Mouse (Mus musculus) kidney, adult 2 months (tissue): Measurements from ENCODE around the gene Stard7. TPM values are rescaled to one million over a fixed set of nuclear protein-coding genes. Genes with fewer than 3 reads are reported as not detected.

Source experiments
- DNase-seq: peaks from one replicate; pipeline ENCODE4 v3.0.0; 2021
- H3K27ac ChIP-seq: fragments of 200-500 bp; 2 replicates; pipeline ENCODE4 v1.5.1; 2012; ENCODE audit warnings: low read depth, low read length, control low read depth, inconsistent platforms; ENCODE audit not compliant: insufficient read depth
- H3K27me3 ChIP-seq: fragments of 200-500 bp; replicated peaks from 2 replicates; pipeline ENCODE4 v1.6.1; 2012; ENCODE audit warnings: mild to moderate bottlenecking, moderate library complexity, low read length, inconsistent platforms; ENCODE audit not compliant: control insufficient read depth, insufficient read depth
- H3K36me3 ChIP-seq: fragments of 200-500 bp; 2 replicates; pipeline ENCODE4 v1.6.1; 2012; ENCODE audit warnings: mild to moderate bottlenecking, moderate library complexity, low read length, inconsistent platforms; ENCODE audit not compliant: control insufficient read depth, insufficient read depth
- H3K4me1 ChIP-seq: fragments of 200-500 bp; 2 replicates; pipeline ENCODE4 v1.6.1; 2011; ENCODE audit warnings: low read length; ENCODE audit not compliant: control insufficient read depth, insufficient read depth
- H3K4me3 ChIP-seq: fragments of 200-500 bp; 2 replicates; pipeline ENCODE4 v1.5.1; 2011; ENCODE audit warnings: mild to moderate bottlenecking, low read depth, low read length, control low read depth; ENCODE audit not compliant: insufficient read depth
- CTCF ChIP-seq: fragments of 200-500 bp; conservative IDR thresholded peaks from 2 replicates; pipeline ENCODE4 v1.5.1; 2011; ENCODE audit warnings: low read depth, mild to moderate bottlenecking, control low read depth, low read length, moderate library complexity, mixed read lengths; ENCODE audit not compliant: insufficient read depth, insufficient read length
- POLR2A ChIP-seq: fragments of 200-500 bp; IDR thresholded peaks from one replicate; pipeline ENCODE4 v1.6.1; 2011; ENCODE audit warnings: low read depth, low read length, control low read depth
- WGBS: fragments of 180-500 bp; shearing (Covaris S2); methylation state at CpG from one replicate; pipeline ENCODE4 v1.1.7; 2018; 5-methylcytosine and 5-hydroxymethylcytosine counted together
- polyA plus RNA-seq: library from polyadenylated mRNA; depleted of rRNA; stranded (reverse); fragments of >200 nt; gene quantifications from 2 replicates; pipeline ENCODE4 v1.2.3, GENCODE M21; 2012

The Stard7 gene
- polyA plus RNA-seq, 1 experiment: 62.2 TPM

DNA sequence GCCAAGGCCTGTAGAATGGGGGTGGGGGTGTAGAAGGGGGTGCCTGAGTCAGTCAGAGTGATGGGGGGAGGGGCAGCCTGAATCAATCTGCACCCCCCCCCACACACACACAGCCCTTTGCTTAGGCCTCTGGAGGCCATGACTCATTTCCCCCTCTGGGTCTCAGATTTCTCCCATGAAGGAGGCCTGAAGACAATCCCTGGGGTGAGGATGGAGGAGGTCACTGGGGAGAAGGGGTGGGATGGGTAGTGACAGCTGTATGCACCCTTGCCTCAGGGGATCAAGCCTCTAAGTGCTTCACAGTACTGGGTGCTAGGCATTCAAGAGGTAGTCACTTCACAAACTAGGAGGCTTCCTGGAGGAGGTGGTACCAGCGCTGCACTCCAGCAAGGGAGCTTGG, 53.6 kb downstream of the Stard7 start:
- TF ChIP-seq CTCF (no peak), POLR2A (no peak)
- 88% methylated on average over 1 of the region's 1 CpGs for WGBS
- Histone ChIP-seq H3K4me1 (no peaks in the 10 kb centered on the region), H3K36me3 (no peaks in the 10 kb centered on the region), H3K27me3 (no peaks in the 10 kb centered on the region), H3K4me3 (no peak overlapping the region), H3K27ac (no peak overlapping the region)
- no peak for DNase-seq

DNA sequence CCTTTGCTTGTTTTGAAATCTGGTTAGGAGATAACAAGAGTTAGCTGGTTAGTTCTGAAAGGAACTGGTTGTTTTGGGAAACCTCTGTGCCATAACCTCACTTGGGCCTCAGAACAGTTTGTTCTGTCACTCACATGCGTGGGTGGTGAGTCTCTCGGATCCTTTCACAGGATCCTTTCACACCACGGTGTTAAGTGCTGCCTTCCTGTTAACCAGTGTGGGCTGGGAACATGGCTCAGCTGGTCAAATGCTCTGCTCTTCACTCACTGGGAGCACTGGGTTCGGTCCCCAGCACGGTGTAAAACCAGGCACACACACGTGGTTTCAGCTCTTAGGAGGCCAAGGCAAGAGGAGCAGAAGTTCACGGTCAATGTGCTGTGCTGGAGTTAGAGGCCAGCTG, 54.4 kb downstream of the Stard7 start:
- TF ChIP-seq POLR2A (no peak), CTCF (no peak)
- Histone ChIP-seq H3K27me3 (no peaks in the 10 kb centered on the region), H3K27ac (no peak overlapping the region), H3K4me3 (no peak overlapping the region), H3K4me1 (no peaks in the 10 kb centered on the region), H3K36me3 (no peaks in the 10 kb centered on the region)
- 58% methylated on average over 7 of the region's 7 CpGs for WGBS
- DNase-seq: no peak

DNA sequence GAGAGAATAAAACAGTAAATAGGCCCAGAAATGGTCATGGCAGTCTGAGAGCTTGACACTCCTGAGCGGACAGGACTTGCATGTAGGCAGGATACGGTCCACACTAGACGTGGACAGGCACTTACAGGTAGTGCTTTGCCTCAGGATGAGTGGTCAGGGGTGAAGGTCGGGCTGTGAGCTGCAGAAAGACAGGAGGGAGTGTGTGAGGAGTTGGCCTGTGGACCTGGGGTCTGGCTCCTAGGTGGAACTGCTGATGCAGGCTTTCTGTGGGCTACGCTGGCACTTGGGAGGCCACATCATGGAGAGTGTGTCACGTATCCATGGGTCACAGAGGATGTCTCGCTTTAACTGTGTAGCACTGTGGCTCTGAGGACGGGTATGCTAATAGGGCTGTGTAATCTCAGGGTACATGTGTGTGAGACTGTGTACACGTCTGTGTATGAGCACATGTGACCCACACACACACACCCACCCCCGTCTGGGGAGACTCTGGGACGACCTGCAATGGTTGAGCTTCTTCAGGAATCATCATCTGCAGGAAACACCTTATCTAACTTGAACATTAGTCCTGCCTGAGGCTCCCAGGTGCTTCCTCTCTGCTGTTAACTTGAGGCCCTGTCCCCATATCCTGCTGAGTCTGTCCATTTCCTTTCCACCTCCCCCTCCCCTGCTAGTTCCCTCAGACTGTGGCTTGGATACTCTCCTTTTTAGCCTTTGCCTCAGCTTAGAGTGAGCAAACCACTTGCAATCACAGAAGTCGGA, 58.3 kb downstream of the Stard7 start:
- WGBS: 75% methylated on average over 12 of the region's 12 CpGs
- Histone ChIP-seq H3K27ac (no peak overlapping the region), H3K36me3 (no peaks in the 10 kb centered on the region), H3K4me3 (no peak overlapping the region), H3K4me1 (no peaks in the 10 kb centered on the region), H3K27me3 (no peaks in the 10 kb centered on the region)
- no peak for TF ChIP-seq POLR2A
- no peak for TF ChIP-seq CTCF
- DNase-seq: no peak

DNA sequence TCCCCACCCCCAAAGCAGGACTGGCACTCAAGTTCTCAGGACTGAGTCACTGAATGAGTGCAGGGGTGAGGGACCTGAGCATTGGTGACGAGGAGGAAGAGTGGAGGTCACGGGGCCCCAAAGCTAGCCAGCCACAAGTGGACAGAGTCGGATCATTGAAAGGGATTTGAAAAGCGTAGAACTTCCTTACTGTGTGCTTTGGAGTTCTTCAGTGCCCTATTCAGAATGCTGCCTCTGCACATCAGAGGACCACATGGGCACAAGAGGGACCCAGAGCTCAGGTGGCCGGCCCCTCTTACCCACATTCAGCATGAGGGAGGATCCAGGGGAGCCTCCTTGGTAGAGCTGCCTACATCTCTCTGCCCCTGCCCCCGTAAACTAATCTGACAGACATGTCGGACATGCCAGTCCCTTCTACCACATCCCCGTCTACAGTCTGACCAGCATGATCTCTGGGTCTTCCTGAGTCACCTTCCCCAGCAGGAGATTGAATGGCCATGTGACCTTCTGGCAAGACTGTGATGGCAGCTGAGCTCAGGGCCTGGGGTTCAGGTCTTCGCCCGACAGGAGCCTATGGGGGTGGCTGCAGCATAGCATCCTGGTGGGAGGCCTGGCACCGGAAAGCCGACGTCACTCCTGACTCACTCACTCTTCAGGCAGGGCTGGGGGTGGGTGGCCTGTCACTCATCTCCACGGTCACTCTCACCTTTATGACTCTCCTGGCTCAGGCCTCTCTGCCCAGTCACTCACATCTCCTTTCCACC, 63.0 kb downstream of the Stard7 start:
- no peak for TF ChIP-seq CTCF
- no peak for TF ChIP-seq POLR2A
- Histone ChIP-seq H3K36me3 (no peaks in the 10 kb centered on the region), H3K27me3 (no peaks in the 10 kb centered on the region), H3K27ac (no peak overlapping the region), H3K4me3 (no peak overlapping the region), H3K4me1 (no peaks in the 10 kb centered on the region)
- WGBS: 87% methylated on average over 14 of the region's 14 CpGs
- no peak for DNase-seq

DNA sequence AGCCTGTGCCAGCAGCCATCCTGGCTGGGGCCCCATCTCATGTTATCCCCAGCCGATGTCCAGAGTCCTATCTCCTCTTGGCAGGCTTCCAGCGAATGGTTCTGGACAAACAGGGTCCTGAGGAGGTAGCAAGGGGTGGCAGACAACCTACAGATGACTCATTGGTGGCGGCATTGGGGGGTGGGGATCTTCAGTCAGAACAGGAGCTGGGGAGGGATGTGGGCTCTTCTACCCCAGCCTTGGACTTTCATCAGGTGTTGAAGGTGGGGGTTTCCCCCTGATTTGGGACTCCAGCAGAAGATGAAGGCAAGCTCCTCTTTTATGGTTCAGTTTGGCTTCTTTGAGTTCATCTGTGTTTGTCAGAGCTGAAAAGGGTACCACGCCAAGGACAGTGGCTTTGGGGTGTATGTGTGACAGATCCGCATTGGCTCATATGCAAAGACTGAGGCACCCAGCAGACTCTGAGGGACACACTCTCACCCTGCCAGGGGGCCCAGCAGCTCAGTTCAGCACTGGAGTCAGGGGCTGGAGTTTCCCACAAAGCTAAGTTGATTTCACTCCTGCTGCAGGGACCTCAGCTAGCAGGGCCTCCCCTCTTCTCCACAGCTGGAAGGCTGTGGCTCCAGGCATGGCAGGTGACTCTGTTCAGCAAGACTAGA, 64.1 kb downstream of the Stard7 start:
- no peak for DNase-seq
- Histone ChIP-seq H3K4me1 (no peaks in the 10 kb centered on the region), H3K27me3 (no peaks in the 10 kb centered on the region), H3K27ac (no peak overlapping the region), H3K4me3 (no peak overlapping the region), H3K36me3 (no peaks in the 10 kb centered on the region)
- TF ChIP-seq POLR2A: no peak
- no peak for TF ChIP-seq CTCF
- 63% methylated on average over 5 of the region's 5 CpGs for WGBS

DNA sequence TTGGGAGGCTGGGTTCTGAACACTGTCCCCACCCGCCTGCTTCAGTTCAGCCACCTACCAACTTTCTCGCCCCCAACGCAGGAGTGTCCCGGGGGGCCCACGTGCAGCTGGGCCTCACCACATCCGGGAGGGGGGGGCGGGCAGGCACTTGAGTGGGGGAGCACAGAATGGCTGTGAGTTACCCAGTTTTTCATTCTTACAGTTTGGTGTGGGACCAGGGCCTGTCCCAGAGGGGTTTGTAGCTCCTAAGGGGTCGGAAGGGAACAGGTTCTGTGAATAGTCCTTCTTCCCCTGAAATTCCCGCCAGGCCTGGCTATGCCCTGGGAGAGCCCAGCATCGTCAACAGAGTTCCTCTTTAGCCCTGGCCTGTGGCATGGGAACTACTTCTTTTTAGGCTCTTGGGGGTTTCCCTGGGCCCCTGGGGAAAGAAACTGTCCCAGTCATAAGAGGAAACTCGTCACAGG, 65.1 kb downstream of the Stard7 start:
- no peak overlapping the region for H3K4me3 ChIP-seq
- 56% methylated on average over 11 of the region's 11 CpGs for WGBS
- H3K27ac ChIP-seq: no peak overlapping the region
- TF ChIP-seq POLR2A (no peak), CTCF (no peak)
- H3K36me3 ChIP-seq: no peaks in the 10 kb centered on the region
- DNase-seq: no peak
- H3K27me3 ChIP-seq: no peaks in the 10 kb centered on the region
- no peaks in the 10 kb centered on the region for H3K4me1 ChIP-seq
